Mouse (Mus musculus) neural tube, embryonic 13.5 days (tissue): ENCODE data around the gene Stk32b. TPM values are rescaled to one million over a fixed set of nuclear protein-coding genes. Genes with fewer than 3 reads are reported as not detected.

Source experiments
- ATAC-seq: fragments of 200-750 bp; cut with Nextera tagmentation; 2 replicates; pipeline ENCODE4 v1.8.0; 2017; ENCODE audit warnings: low read depth, mild to moderate bottlenecking, moderate TSS enrichment, moderate library complexity
- H3K27ac ChIP-seq: fragments of 300-500 bp; sonication (generic); replicated peaks from 2 replicates; pipeline ENCODE4 v1.5.1; 2015; ENCODE audit warnings: moderate library complexity, mild to moderate bottlenecking, inconsistent platforms
- H3K27me3 ChIP-seq: fragments of 300-500 bp; sonication (generic); 2 replicates; pipeline ENCODE4 v1.6.1; 2015; ENCODE audit warnings: mild to moderate bottlenecking, inconsistent platforms
- H3K36me3 ChIP-seq: fragments of 300-500 bp; sonication (generic); 2 replicates; pipeline ENCODE4 v1.6.1; 2015; ENCODE audit warnings: mild to moderate bottlenecking, inconsistent platforms
- H3K4me1 ChIP-seq: fragments of 300-500 bp; sonication (generic); replicated peaks from 2 replicates; pipeline ENCODE4 v1.6.1; 2015; ENCODE audit warnings: inconsistent platforms
- H3K4me2 ChIP-seq: fragments of 300-500 bp; sonication (generic); 2 replicates; pipeline ENCODE4 v1.6.1; 2015; ENCODE audit warnings: inconsistent platforms, mild to moderate bottlenecking, moderate library complexity
- H3K4me3 ChIP-seq: fragments of 300-500 bp; sonication (generic); 2 replicates; pipeline ENCODE4 v1.5.1; 2015; ENCODE audit warnings: mild to moderate bottlenecking, inconsistent platforms
- H3K9ac ChIP-seq: fragments of 300-500 bp; sonication (generic); 2 replicates; pipeline ENCODE4 v1.6.1; 2015; ENCODE audit warnings: moderate library complexity, mild to moderate bottlenecking, inconsistent platforms
- H3K9me3 ChIP-seq: fragments of 300-500 bp; sonication (generic); 2 replicates; pipeline ENCODE4 v1.6.1; 2016; ENCODE audit warnings: inconsistent platforms
- WGBS: fragments of 180-500 bp; shearing (Covaris S2); methylation state at CpG from one replicate; pipeline ENCODE4 v1.1.7; 2015; 5-methylcytosine and 5-hydroxymethylcytosine counted together
- polyA plus RNA-seq: library from polyadenylated mRNA; unstranded; fragments of >200 nt; fragmentation: Nextera tagmentation; extraction: Ambion mirVana; gene quantifications from 2 replicates; pipeline ENCODE4 v1.2.1, GENCODE M21; 2015

The Stk32b gene
- polyA plus RNA-seq, 1 experiment from 2014 or later = 25.8 TPM

- H3K4me2 ChIP-seq = peak overlapping the region; percentile 77
- 0% methylated on average over 14 of the region's 14 CpGs for whole genome bisulfite sequencing
- peaks cover 41% of the 10 kb centered on the region for H3K27me3 ChIP-seq
- peak overlapping the region; percentile 64 for H3K4me3 ChIP-seq
- H3K9me3 ChIP-seq = no peaks in the 10 kb centered on the region; the same call in 1 of the 2 replicates
- peak overlapping the region; percentile 83 for H3K9ac ChIP-seq
- H3K36me3 ChIP-seq = no peaks in the 10 kb centered on the region
- H3K27ac ChIP-seq = peak overlapping the region; percentile 89
- peak; percentile 75 for ATAC-seq
- H3K4me1 ChIP-seq = peaks cover 44% of the 10 kb centered on the region
These were observed 503 bp upstream of the Stk32b start for GRCm38 (mm10) chr5:37717384-37717963.

GRCm38 (mm10) chr5:37709257-37709904 is 7.6 kb downstream of the Stk32b start:
- no peaks in the 10 kb centered on the region for H3K27me3 ChIP-seq
- peaks cover 8% of the 10 kb centered on the region; the same call in 1 of the 2 replicates for H3K9me3 ChIP-seq
- H3K9ac ChIP-seq = no peak overlapping the region
- ATAC-seq = no peak
- H3K4me3 ChIP-seq = no peak overlapping the region
- 88% methylated on average over 5 of the region's 5 CpGs for WGBS
- H3K27ac ChIP-seq = no peak overlapping the region
- H3K4me1 ChIP-seq = peaks cover 8% of the 10 kb centered on the region
- no peaks in the 10 kb centered on the region for H3K36me3 ChIP-seq
- H3K4me2 ChIP-seq = no peak overlapping the region

GRCm38 (mm10) chr5:37708124-37708523 is 8.8 kb downstream of the Stk32b start:
- no peaks in the 10 kb centered on the region for H3K4me1 ChIP-seq
- no peaks in the 10 kb centered on the region for H3K27me3 ChIP-seq
- WGBS = 67% methylated on average over 3 of the region's 3 CpGs
- H3K9ac ChIP-seq = no peak overlapping the region
- no peak overlapping the region for H3K4me2 ChIP-seq
- H3K9me3 ChIP-seq = peaks cover 8% of the 10 kb centered on the region; the same call in 1 of the 2 replicates
- no peaks in the 10 kb centered on the region for H3K36me3 ChIP-seq
- no peak overlapping the region for H3K27ac ChIP-seq
- no peak for ATAC-seq
- H3K4me3 ChIP-seq = no peak overlapping the region

GRCm38 (mm10) chr5:37704962-37705361 is 12.0 kb downstream of the Stk32b start:
- H3K9me3 ChIP-seq = 0 out of 2 replicates have a peak, but pooled peaks cover 8% of the 10 kb centered on the region
- H3K9ac ChIP-seq = no peak overlapping the region
- H3K27ac ChIP-seq = no peak overlapping the region
- no peaks in the 10 kb centered on the region for H3K36me3 ChIP-seq
- no peak for ATAC-seq
- no peak overlapping the region for H3K4me3 ChIP-seq
- no peak overlapping the region for H3K4me2 ChIP-seq
- H3K4me1 ChIP-seq = peaks cover 2% of the 10 kb centered on the region; the same call in 1 of the 2 replicates
- no peaks in the 10 kb centered on the region for H3K27me3 ChIP-seq
- 66% methylated on average over 2 of the region's 2 CpGs for WGBS

GRCm38 (mm10) chr5:37699757-37700156 is 17.2 kb downstream of the Stk32b start:
- Histone ChIP-seq H3K27ac (no peak overlapping the region), H3K4me3 (no peak overlapping the region), H3K36me3 (no peaks in the 10 kb centered on the region), H3K9me3 (no peaks in the 10 kb centered on the region), H3K4me1 (peaks cover 17% of the 10 kb centered on the region), H3K9ac (no peak overlapping the region), H3K27me3 (no peaks in the 10 kb centered on the region), H3K4me2 (no peak overlapping the region)
- 59% methylated on average over 12 of the region's 12 CpGs for WGBS
- no peak for ATAC-seq

- no peak for ATAC-seq
- Histone ChIP-seq H3K36me3 (no peaks in the 10 kb centered on the region), H3K9ac (no peak overlapping the region), H3K27me3 (no peaks in the 10 kb centered on the region), H3K4me2 (no peak overlapping the region), H3K27ac (no peak overlapping the region), H3K4me1 (peaks cover 17% of the 10 kb centered on the region), H3K4me3 (no peak overlapping the region), H3K9me3 (no peaks in the 10 kb centered on the region)
- 88% methylated on average over 7 of the region's 7 CpGs for WGBS
These were observed 19.7 kb downstream of the Stk32b start for GRCm38 (mm10) chr5:37697286-37697685.

- 30% methylated on average over 4 of the region's 4 CpGs for WGBS
- Histone ChIP-seq H3K36me3 (no peaks in the 10 kb centered on the region), H3K9ac (no peak overlapping the region), H3K9me3 (no peaks in the 10 kb centered on the region), H3K4me1 (peaks cover 17% of the 10 kb centered on the region), H3K27ac (no peak overlapping the region), H3K27me3 (no peaks in the 10 kb centered on the region), H3K4me2 (no peak overlapping the region), H3K4me3 (no peak overlapping the region)
- no peak for ATAC-seq
These were observed 21.2 kb downstream of the Stk32b start for GRCm38 (mm10) chr5:37695773-37696172.

GRCm38 (mm10) chr5:37692759-37693158 is 24.2 kb downstream of the Stk32b start:
- ATAC-seq = no peak
- Histone ChIP-seq H3K36me3 (no peaks in the 10 kb centered on the region), H3K9ac (no peak overlapping the region)

GRCm38 (mm10) chr5:37670781-37671180 is 46.2 kb downstream of the Stk32b start:
- no peak overlapping the region for H3K9ac ChIP-seq
- ATAC-seq = no peak
- no peaks in the 10 kb centered on the region for H3K36me3 ChIP-seq
- no peak overlapping the region for H3K4me3 ChIP-seq
- H3K27ac ChIP-seq = no peak overlapping the region
- H3K4me2 ChIP-seq = no peak overlapping the region
- H3K9me3 ChIP-seq = no peaks in the 10 kb centered on the region
- no peaks in the 10 kb centered on the region for H3K27me3 ChIP-seq
- 82% methylated on average over 7 of the region's 7 CpGs for WGBS
- no peaks in the 10 kb centered on the region for H3K4me1 ChIP-seq

More at GRCm38 (mm10) chr5:37692759-37693158, 24.2 kb downstream of the Stk32b start:
- no peak overlapping the region for H3K4me3 ChIP-seq
- 86% methylated on average over 3 of the region's 3 CpGs for WGBS
- peaks cover 12% of the 10 kb centered on the region for H3K4me1 ChIP-seq
- H3K4me2 ChIP-seq = no peak overlapping the region
- H3K9me3 ChIP-seq = no peaks in the 10 kb centered on the region
- H3K27ac ChIP-seq = no peak overlapping the region
- no peaks in the 10 kb centered on the region for H3K27me3 ChIP-seq

GRCm38 (mm10) chr5:37664962-37665361 is 52.0 kb downstream of the Stk32b start:
- no peak for ATAC-seq
- Histone ChIP-seq H3K4me3 (no peak overlapping the region), H3K36me3 (no peaks in the 10 kb centered on the region), H3K9me3 (no peaks in the 10 kb centered on the region), H3K4me1 (no peaks in the 10 kb centered on the region), H3K27me3 (no peaks in the 10 kb centered on the region), H3K9ac (no peak overlapping the region), H3K27ac (no peak overlapping the region), H3K4me2 (no peak overlapping the region)
- 76% methylated on average over 3 of the region's 3 CpGs for WGBS

- 74% methylated on average over 4 of the region's 4 CpGs for WGBS
- H3K27me3 ChIP-seq = no peaks in the 10 kb centered on the region
- no peak overlapping the region for H3K9ac ChIP-seq
These were observed 57.8 kb downstream of the Stk32b start for GRCm38 (mm10) chr5:37659177-37659576.

GRCm38 (mm10) chr5:37657741-37658140 is 59.2 kb downstream of the Stk32b start:
- WGBS = 91% methylated on average over 6 of the region's 6 CpGs
- ATAC-seq = no peak

More at GRCm38 (mm10) chr5:37659177-37659576, 57.8 kb downstream of the Stk32b start:
- ATAC-seq = no peak
- H3K36me3 ChIP-seq = no peaks in the 10 kb centered on the region
- no peak overlapping the region for H3K27ac ChIP-seq
- H3K4me3 ChIP-seq = no peak overlapping the region
- H3K9me3 ChIP-seq = no peaks in the 10 kb centered on the region
- H3K4me1 ChIP-seq = no peaks in the 10 kb centered on the region
- H3K4me2 ChIP-seq = no peak overlapping the region

More at GRCm38 (mm10) chr5:37657741-37658140, 59.2 kb downstream of the Stk32b start:
- H3K27ac ChIP-seq = no peak overlapping the region
- H3K9me3 ChIP-seq = no peaks in the 10 kb centered on the region
- no peaks in the 10 kb centered on the region for H3K36me3 ChIP-seq
- no peaks in the 10 kb centered on the region for H3K4me1 ChIP-seq
- no peak overlapping the region for H3K4me2 ChIP-seq
- H3K27me3 ChIP-seq = no peaks in the 10 kb centered on the region
- no peak overlapping the region for H3K4me3 ChIP-seq
- H3K9ac ChIP-seq = no peak overlapping the region
